Mouse (Mus musculus): ENCODE measurements around the gene Usf1. TPM values are rescaled to one million over a fixed set of nuclear protein-coding genes. Genes with fewer than 3 reads are reported as not detected.

Usf1 gene
- total RNA-seq, 2 experiments from 2014 or later, result 107 to 113 TPM

DNA sequence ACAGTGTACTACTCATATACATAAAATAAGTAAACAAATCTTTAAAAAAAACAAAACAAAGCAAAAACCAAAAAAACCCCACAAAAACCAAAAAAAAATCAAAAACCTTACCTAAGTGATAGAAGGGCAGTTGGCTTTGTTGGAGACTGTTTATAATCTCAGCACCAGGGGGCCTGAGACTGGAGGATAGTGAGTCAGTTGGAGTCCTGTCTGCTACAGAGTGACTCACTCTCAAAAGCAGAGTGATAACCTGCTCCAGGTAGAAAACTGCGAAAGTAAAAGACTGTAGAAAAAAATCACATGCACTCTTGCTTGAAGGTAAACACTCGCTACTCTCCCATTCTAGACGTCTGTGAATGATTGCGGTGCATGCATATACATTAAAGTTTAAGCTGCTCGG is 33.9 kb downstream of the Usf1 start:
- intact Hi-C loops (cut with DNase I), result no loop called here
- DNase-seq (ENCODE audit: low spot score in 2 of 2), result no peak

DNA sequence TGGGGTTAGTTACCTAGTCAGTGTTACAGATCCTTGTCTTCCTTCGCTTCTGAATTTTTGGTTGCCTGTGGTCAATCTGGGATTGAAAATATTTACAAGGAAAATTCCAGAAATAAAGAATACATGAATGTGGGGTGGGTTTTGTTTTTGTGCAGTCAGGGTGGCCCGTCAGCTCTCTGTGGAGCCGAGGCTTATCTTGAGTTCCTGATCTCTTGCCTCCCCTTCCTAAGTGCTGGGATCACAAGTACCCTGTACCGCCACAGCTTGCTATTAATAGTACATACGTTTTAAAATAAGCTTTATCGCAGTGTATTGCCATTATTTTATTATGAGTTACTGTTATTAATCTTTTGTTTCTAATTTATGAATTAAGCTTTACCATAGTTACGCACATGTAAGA is 35.7 kb downstream of the Usf1 start:
- intact Hi-C loops (cut with DNase I), result no loop called here
- no peak for DNase-seq (ENCODE audit: low spot score in 2 of 2)

DNA sequence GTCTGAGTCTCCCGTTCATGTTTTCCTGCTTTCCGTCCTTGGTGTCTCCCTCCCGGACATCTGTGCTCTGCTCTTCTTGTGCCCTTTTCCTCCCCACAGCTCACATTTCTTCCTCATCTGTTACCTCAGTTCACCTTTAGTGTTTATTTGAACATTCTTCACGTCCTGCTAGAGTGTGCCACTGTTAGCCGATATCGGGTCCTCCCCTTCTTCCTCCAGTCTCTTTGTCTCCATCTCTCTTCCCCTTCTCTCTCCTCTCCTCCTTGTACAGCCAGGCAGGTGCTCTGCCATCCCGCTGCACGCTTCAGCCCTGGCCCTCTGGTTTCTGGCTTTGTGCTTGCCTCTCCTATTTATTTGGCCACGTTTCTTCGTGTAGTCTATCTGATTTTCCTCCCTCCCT is 36.6 kb downstream of the Usf1 start:
- DNase-seq (ENCODE audit: low spot score in 2 of 2), result no peak
- intact Hi-C loops (cut with DNase I), result no loop called here

- DNase-seq (ENCODE audit: low spot score in 2 of 2), result no peak
- intact Hi-C loops (cut with DNase I), result no loop called here
These were observed 38.9 kb downstream of the Usf1 start for GRCm38 (mm10) chr1:171450062-171450461.

DNA sequence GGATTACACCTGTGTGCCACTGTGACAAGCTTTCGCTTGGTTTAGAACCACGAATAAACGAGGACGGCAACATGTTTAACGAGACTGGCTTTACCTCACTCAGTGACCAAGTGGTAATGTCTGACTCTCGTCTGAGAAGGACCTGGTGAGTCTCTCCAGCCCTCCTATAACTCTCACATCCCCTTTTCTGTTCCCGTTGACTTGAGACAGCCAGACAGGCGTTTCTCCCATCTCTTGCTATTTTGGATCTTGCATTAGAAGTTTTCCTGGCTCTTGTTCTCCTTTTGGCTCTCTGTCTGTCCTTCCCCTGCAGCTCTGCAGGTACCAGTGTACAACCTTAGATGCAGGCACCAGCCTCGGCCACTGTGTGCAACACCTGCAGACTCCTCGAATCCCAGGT is 39.9 kb downstream of the Usf1 start:
- intact Hi-C loops (cut with DNase I), result no loop called here
- no peak for DNase-seq (ENCODE audit: low spot score in 2 of 2)

DNA sequence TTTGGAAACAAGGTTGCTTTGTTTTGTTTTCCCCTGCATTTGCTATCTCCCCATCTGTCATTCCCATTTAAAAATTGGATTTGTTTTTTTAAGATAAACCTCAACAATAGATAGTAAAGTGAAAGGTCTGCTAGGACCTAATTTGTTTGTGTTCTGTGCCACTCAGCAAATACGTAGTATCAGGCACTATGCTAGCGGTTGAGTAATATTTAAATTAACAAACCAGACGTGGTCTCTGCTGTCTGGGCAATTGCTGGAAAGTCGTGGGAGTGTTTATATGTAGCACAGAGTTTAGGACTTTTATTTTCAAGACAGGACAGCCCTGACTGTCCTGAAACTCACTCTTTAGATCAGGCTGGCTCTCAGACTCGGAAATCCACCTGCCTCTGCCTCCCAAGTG is 41.4 kb downstream of the Usf1 start:
- DNase-seq (ENCODE audit: low spot score in 2 of 2), result no peak
- intact Hi-C loops (cut with DNase I), result no loop called here

- DNase-seq (ENCODE audit: low spot score in 2 of 2), result no peak
- intact Hi-C loops (cut with DNase I), result no loop called here
These were observed 41.8 kb downstream of the Usf1 start for GRCm38 (mm10) chr1:171452923-171453322.

GRCm38 (mm10) chr1:171454926-171455325 is 43.8 kb downstream of the Usf1 start:
- DNase-seq (ENCODE audit: low spot score in 2 of 2), result no peak
- intact Hi-C loops (cut with DNase I), result no loop called here

DNA sequence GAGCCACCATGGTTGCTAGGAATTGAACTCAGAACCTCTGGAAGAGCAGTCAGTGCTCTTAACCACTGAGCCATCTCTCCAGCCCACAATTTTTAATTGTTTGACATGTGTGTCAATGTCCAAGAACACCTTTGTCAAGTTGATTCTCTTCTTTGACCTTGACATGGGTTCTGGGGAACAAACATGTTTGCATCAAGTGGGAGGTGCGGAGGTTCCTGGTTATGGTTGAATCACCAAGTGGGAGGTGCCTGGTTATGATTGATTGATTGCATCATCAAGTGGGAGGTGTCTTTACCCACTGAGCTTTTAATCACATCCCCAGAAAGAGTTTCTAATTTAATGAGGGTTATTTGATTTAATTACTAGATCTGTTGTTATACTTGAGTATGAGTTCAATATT is 46.5 kb downstream of the Usf1 start:
- no peak for DNase-seq (ENCODE audit: low spot score in 2 of 2)
- intact Hi-C loops (cut with DNase I), result no loop called here

- no peak for DNase-seq (ENCODE audit: low spot score in 2 of 2)
- intact Hi-C loops (cut with DNase I), result no loop called here
These were observed 48.7 kb downstream of the Usf1 start for GRCm38 (mm10) chr1:171459791-171460190.

DNA sequence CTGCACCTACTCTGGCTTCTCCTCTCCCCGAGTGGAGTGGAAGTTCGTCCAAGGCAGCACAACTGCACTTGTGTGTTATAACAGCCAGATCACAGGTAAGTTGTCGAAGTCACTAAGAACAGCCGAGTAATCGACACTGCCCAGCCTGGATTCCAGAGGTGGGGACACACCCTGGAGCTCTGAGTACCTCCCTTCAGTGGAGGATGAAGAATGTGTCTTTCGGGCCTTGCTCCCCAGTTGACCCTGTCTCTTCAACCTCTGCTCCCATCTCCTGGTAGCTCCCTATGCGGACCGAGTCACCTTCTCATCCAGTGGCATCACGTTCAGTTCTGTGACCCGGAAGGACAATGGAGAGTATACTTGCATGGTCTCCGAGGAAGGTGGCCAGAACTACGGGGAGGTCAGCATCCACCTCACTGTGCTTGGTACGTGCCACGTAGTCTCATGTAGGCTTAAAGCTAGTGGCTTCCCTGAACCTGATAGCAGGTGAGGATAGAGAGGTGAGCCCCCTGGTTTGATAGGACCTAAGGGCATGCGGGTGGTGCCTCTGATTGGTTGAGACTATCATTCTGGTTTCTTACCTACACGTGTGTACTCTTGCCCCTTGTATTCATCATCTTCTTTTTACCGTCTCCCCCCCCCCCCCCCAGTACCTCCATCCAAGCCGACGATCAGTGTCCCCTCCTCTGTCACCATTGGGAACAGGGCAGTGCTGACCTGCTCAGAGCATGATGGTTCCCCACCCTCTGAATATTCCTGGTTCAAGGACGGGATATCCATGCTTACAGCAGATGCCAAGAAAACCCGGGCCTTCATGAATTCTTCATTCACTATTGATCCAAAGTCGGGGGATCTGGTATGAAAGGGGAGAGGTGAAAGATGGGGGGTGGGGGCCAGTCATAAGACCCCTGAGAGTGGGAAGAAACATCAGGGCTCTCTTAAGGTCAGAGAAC is 49.7 kb downstream of the Usf1 start:
- intact Hi-C loops (cut with DNase I), result no loop called here

DNA sequence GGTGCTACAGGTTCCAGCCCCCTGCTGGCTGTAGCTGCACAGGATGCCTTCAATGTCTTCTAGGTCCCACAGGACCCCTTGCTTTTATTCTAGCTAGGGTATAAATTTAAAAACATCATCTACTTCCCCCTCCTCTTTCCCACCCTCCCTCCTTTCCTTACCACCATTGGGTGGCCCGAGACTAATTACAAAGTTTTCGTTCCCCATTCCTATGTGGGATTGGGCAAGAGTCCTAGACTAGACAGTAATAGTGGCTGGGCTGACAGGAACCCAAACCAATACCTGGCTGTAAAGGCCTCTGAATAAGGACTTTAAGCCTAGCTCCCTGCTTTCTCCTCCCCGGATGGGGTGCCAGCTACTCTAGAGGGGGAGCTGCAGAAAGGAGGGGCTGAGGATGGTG is 52.0 kb downstream of the Usf1 start:
- no peak for DNase-seq (ENCODE audit: low spot score in 2 of 2)
- intact Hi-C loops (cut with DNase I), result no loop called here

More for the DNA sequence above, 49.7 kb downstream of the Usf1 start:
- DNase-seq (ENCODE audit: low spot score in 2 of 2), result no peak

DNA sequence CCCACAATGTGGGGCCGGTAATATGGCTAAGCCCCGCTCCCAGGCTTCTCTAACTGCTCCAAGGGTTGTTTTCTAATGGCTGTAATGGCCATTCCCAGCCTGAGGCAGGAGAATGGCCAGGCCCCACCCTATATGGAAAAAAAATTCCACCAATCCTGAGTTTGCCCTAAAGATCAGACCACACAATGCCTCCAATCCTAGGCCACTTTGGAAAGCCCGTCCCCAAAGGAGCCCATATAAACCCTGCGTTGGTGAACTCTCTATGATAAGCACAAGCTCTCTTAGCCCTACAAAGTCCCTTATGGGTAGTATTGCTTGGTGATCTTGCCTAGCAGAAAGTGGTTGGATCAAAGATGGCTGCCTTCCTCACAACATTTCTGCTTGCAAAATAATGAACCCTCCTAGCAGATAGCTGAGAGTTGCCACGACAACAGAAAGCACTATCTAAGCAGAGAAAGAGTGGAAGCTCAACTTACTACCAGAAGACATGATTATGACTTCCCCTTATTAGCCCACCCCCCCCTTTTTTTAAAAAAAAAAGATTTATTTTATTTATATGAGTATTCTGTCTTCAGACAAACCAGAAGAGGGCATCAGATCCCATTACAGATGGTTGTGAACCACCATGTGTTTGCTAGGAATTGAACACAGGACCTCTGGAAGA is 54.8 kb downstream of the Usf1 start:
- intact Hi-C loops (cut with DNase I), result no loop called here
- no peak for DNase-seq (ENCODE audit: low spot score in 2 of 2)

DNA sequence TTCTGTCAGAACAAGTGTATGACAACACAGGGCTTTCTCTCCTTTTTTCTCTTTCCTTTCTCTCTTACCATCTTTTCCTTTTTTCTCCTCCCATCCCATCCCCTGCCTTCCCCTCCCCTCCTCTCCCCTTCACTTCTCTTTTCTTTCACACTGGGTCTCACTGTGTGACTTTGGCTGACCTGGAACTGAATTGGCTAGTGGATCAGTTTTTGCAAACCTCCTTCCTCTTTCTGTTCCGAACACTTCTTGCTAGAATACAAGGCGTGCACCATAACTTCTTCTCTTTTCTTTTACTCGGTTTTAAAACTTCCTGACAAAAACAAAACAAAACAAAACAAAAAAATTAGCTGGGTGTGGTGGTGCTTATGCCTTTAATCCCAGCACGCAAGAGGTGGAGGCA is 55.5 kb downstream of the Usf1 start:
- intact Hi-C loops (cut with DNase I), result no loop called here
- DNase-seq (ENCODE audit: low spot score in 2 of 2), result no peak

Other genes starting within 250 kb of the Usf1 start
- 100 to 1,000 TPM in 1 of 2 experiments, 10 to 100 TPM in 1; 95.1 to 123 TPM for gene Pcp4l1, start 215.0 kb upstream of the Usf1 start, total RNA-seq (2021)
- under 1 TPM in 1 of 2 experiments, not detected in 1; 0.17 TPM for gene Nr1i3, start 197.3 kb upstream of the Usf1 start, total RNA-seq (2021)
- gene Tomm40l, start 188.8 kb upstream of the Usf1 start, total RNA-seq (2021), result 10 to 100 TPM; 81.7 to 86.7 TPM
- gene Apoa2, start 186.3 kb upstream of the Usf1 start, total RNA-seq (2021), result 1 to 10 TPM; 1.8 to 2.3 TPM
- gene Fcer1g, start 176.9 kb upstream of the Usf1 start, total RNA-seq (2021), result 10 to 100 TPM; 13.5 to 13.8 TPM
- gene Adamts4, start 160.9 kb upstream of the Usf1 start, total RNA-seq (2021), result 10 to 100 TPM; 11.1 to 16.4 TPM
- 100 to 1,000 TPM; 252 to 309 TPM for gene Ndufs2, start 159.9 kb upstream of the Usf1 start, total RNA-seq (2021)
- gene B4galt3, start 141.0 kb upstream of the Usf1 start, total RNA-seq (2021), result 10 to 100 TPM; 63.6 to 64.6 TPM
- 10 to 100 TPM; 21.7 to 26.6 TPM for gene Ppox, start 130.1 kb upstream of the Usf1 start, total RNA-seq (2021)
- gene Usp21, start 123.3 kb upstream of the Usf1 start, total RNA-seq (2021), result 10 to 100 TPM; 50.9 to 65.6 TPM
- gene Ufc1, start 116.3 kb upstream of the Usf1 start, total RNA-seq (2021), result 100 to 1,000 TPM; 107 to 121 TPM
- 10 to 100 TPM; 36.9 to 41.3 TPM for gene Dedd, start 82.2 kb upstream of the Usf1 start, total RNA-seq (2021)
- 10 to 100 TPM; 39.6 to 48.0 TPM for gene Nit1, start 65.7 kb upstream of the Usf1 start, total RNA-seq (2021)
- gene Pfdn2, start 65.6 kb upstream of the Usf1 start, total RNA-seq (2021), result 100 to 1,000 TPM; 161 to 185 TPM
- 10 to 100 TPM in 1 of 2 experiments, 1 to 10 TPM in 1; 7.9 to 10.9 TPM for gene Klhdc9, start 50.5 kb upstream of the Usf1 start, total RNA-seq (2021)
- 1 to 10 TPM; 2.3 to 3.9 TPM for gene Nectin4, start 41.2 kb upstream of the Usf1 start, total RNA-seq (2021)
- gene Arhgap30, start 22.4 kb upstream of the Usf1 start, total RNA-seq (2021), result 1 to 10 TPM; 1.7 to 1.8 TPM
- gene Tstd1, start 7.6 kb downstream of the Usf1 start, total RNA-seq (2021), result 1 to 10 TPM; 1.1 to 1.9 TPM
- 1 to 10 TPM; 4.9 to 5.3 TPM for gene F11r, start 26.2 kb downstream of the Usf1 start, total RNA-seq (2021)
- 1 to 10 TPM; 4.2 to 5.9 TPM for gene Alyref2, start 92.2 kb downstream of the Usf1 start, total RNA-seq (2021)
- not detected for gene Itln1, start 124.0 kb downstream of the Usf1 start, total RNA-seq (2021)
- gene Cd244a, start 147.9 kb downstream of the Usf1 start, total RNA-seq (2021), result not detected
- gene Ly9, start 196.1 kb downstream of the Usf1 start, total RNA-seq (2021), result not detected
- gene Slamf7, start 241.7 kb downstream of the Usf1 start, total RNA-seq (2021), result not detected

Measured in left cerebral cortex, postnatal 36 days (tissue).